Mouse (Mus musculus): ENCODE measurements around the gene Gm26938.

DNA sequence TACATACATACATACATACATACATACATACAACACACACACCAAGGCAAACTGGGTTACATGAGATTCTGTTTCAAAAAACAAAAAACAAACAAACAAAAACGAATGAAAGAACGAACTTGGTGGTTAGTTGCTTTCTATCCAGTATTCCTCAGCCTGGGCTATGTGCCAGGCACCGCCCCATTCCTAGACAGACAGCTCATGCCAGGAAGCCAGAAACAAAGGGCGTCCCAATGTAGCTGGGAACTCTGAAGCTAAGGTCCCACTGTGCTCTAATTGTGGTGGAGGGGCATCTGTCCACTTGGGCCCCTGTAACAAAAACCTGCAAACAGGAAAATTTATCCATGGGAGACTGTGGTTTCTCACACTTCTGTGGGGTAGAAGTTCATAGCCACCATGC, 36.6 kb upstream of the Gm26938 start:
- TF ChIP-seq CTCF (IDR thresholded peaks at IDR 0.05; ENCODE audit: low read depth) (no peak), EP300 (IDR thresholded peaks at IDR 0.05; ENCODE audit: low read depth) (no peak)
